Mouse (Mus musculus): Measurements from ENCODE around the gene Tmem145.

GRCm38 (mm10) chr7:25267751-25268463 lies 38.0 kb upstream of the Tmem145 start:
- 0 out of 2 replicates have a peak, but pooled peaks have one; percentile 7 for TF ChIP-seq CTCF (IDR thresholded peaks at IDR 0.05; ENCODE audit: control insufficient read depth, insufficient read depth, low read length)
- TF ChIP-seq POLR2A (IDR thresholded peaks at IDR 0.05; ENCODE audit: borderline replicate concordance, control insufficient read depth, low read depth, low read length) = peak; percentile 26; the same call in 1 of the 2 replicates
